Mouse (Mus musculus) heart, adult 2 months (tissue): ENCODE data around the gene Atp6v1e2.

Experiments used
- CTCF ChIP-seq: fragments of 200-600 bp; IDR thresholded peaks from 2 replicates; pipeline ENCODE4 v1.8.1; 2022; ENCODE audit warnings: antibody characterized with exemption, mild to moderate bottlenecking, moderate library complexity
- EP300 ChIP-seq: fragments of 200-500 bp; IDR thresholded peaks from 2 replicates; pipeline ENCODE4 v1.6.1; 2011; ENCODE audit warnings: low read depth, low read length, control low read depth; ENCODE audit not compliant: insufficient read depth
- POLR2A ChIP-seq: fragments of 200-500 bp; IDR thresholded peaks from 2 replicates; pipeline ENCODE4 v1.6.1; 2011; ENCODE audit warnings: mild to moderate bottlenecking, low read depth, low read length, control low read depth; ENCODE audit not compliant: insufficient read depth

- TF ChIP-seq POLR2A (no peak), CTCF (no peak), EP300 (no peak)
These were observed 1.6 kb downstream of the Atp6v1e2 start for GRCm38 (mm10) chr17:86946078-86946477.
